Mouse (Mus musculus) liver, embryonic 11.5 days (tissue): ENCODE data around the gene Olfml2a. TPM values are rescaled to one million over a fixed set of nuclear protein-coding genes. Genes with fewer than 3 reads are reported as not detected.

Source experiments
- ATAC-seq: fragments of 200-750 bp; cut with Nextera tagmentation; replicated peaks from 2 replicates; pipeline ENCODE4 v1.8.0; 2017; ENCODE audit warnings: moderate number of reproducible peaks, mild to moderate bottlenecking, moderate TSS enrichment, moderate library complexity; ENCODE audit not compliant: low FRiP score
- DNase-seq: peaks from one replicate; pipeline ENCODE4 v3.0.0-alpha.2; 2017; ENCODE audit warnings: low spot score
- H3K27ac ChIP-seq: fragments of 300-500 bp; sonication (generic); 2 replicates; pipeline ENCODE4 v1.5.1; 2014; ENCODE audit warnings: mild to moderate bottlenecking, low read depth, low read length, control low read depth
- H3K27me3 ChIP-seq: fragments of 300-500 bp; sonication (generic); replicated peaks from 2 replicates; pipeline ENCODE4 v1.6.1; 2014; ENCODE audit warnings: low read length, mixed read lengths; ENCODE audit not compliant: control insufficient read depth, insufficient read depth
- H3K36me3 ChIP-seq: fragments of 300-500 bp; sonication (generic); 2 replicates; pipeline ENCODE4 v1.6.1; 2014; ENCODE audit warnings: mild to moderate bottlenecking, low read length, moderate library complexity, mixed read lengths; ENCODE audit not compliant: control insufficient read depth, insufficient read depth
- H3K4me1 ChIP-seq: fragments of 300-500 bp; sonication (generic); replicated peaks from 2 replicates; pipeline ENCODE4 v1.6.1; 2014; ENCODE audit warnings: low read length, mixed read lengths; ENCODE audit not compliant: control insufficient read depth, insufficient read depth
- H3K4me2 ChIP-seq: fragments of 300-500 bp; sonication (generic); 2 replicates; pipeline ENCODE4 v1.6.1; 2014; ENCODE audit warnings: mild to moderate bottlenecking, control low read depth, moderate library complexity
- H3K4me3 ChIP-seq: fragments of 300-500 bp; sonication (generic); 2 replicates; pipeline ENCODE4 v1.5.1; 2014; ENCODE audit warnings: low read depth, low read length, control low read depth
- H3K9ac ChIP-seq: fragments of 300-500 bp; sonication (generic); 2 replicates; pipeline ENCODE4 v1.6.1; 2014; ENCODE audit warnings: low read depth, low read length, control low read depth
- H3K9me3 ChIP-seq: fragments of 300-500 bp; sonication (generic); 2 replicates; pipeline ENCODE4 v1.6.1; 2016; ENCODE audit warnings: low read length, inconsistent platforms, mixed read lengths; ENCODE audit not compliant: control insufficient read depth
- WGBS: fragments of 180-500 bp; shearing (Covaris S2); extraction: QIAGEN DNeasy Blood & Tissue Kit; methylation state at CpG from one replicate; pipeline ENCODE4 v1.1.7; 2014; 5-methylcytosine and 5-hydroxymethylcytosine counted together
- polyA plus RNA-seq: library from polyadenylated mRNA; unstranded; fragments of >200 nt; fragmentation: Nextera tagmentation; extraction: Ambion mirVana; gene quantifications from 2 replicates; pipeline ENCODE4 v1.2.1, GENCODE M21; 2014

The Olfml2a gene
- polyA plus RNA-seq, 1 experiment from 2014 or later: 0.75 TPM

DNA sequence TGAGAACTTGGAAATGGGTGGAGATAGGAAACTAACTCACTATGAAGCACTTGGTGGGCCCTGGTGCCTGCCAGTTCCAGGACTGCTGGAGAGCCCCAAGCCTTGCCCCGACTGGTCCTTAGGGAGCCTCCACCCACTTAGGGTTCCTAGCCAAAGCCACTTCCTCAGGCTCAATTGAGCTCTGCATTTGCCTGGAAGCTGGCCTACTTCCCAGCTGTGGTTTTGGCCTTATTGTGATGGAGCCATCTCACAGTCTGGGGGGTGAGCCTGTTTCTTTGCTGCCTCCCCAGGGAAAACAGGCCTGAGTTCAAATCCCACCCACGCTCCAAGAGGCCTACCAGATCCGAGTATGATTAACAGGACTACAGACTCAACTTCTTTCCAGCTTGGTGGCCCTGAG is 54.8 kb downstream of the Olfml2a start:
- Histone ChIP-seq H3K4me1 (no peaks in the 10 kb centered on the region; the same call in 1 of the 2 replicates), H3K9ac (no peak overlapping the region), H3K27ac (no peak overlapping the region), H3K9me3 (peaks cover 9% of the 10 kb centered on the region), H3K4me3 (no peak overlapping the region), H3K27me3 (no peaks in the 10 kb centered on the region), H3K36me3 (no peaks in the 10 kb centered on the region), H3K4me2 (no peak overlapping the region)
- no peak for ATAC-seq
- 69% methylated on average over 3 of the region's 3 CpGs for WGBS
- DNase-seq: no peak

- WGBS: 76% methylated on average over 1 of the region's 1 CpGs
- ATAC-seq (no peak), DNase-seq (no peak)
- Histone ChIP-seq H3K36me3 (no peaks in the 10 kb centered on the region), H3K9me3 (peaks cover 9% of the 10 kb centered on the region), H3K4me3 (no peak overlapping the region), H3K4me2 (no peak overlapping the region), H3K4me1 (no peaks in the 10 kb centered on the region; the same call in 1 of the 2 replicates), H3K27ac (no peak overlapping the region), H3K27me3 (no peaks in the 10 kb centered on the region), H3K9ac (no peak overlapping the region)
These were observed 55.6 kb downstream of the Olfml2a start for GRCm38 (mm10) chr2:38987371-38987770.

- DNase-seq (no peak), ATAC-seq (no peak)
- peaks cover 9% of the 10 kb centered on the region for H3K9me3 ChIP-seq
- 81% methylated on average over 6 of the region's 6 CpGs for WGBS
- no peak overlapping the region for H3K4me3 ChIP-seq
- H3K27ac ChIP-seq: no peak overlapping the region
- no peak overlapping the region for H3K9ac ChIP-seq
- H3K36me3 ChIP-seq: no peaks in the 10 kb centered on the region
- no peak overlapping the region for H3K4me2 ChIP-seq
- no peaks in the 10 kb centered on the region; the same call in 1 of the 2 replicates for H3K4me1 ChIP-seq
- H3K27me3 ChIP-seq: no peaks in the 10 kb centered on the region
These were observed 56.2 kb downstream of the Olfml2a start for GRCm38 (mm10) chr2:38987803-38988510.

- H3K4me2 ChIP-seq: no peak overlapping the region
- H3K27ac ChIP-seq: no peak overlapping the region
- DNase-seq: no peak
These were observed 57.2 kb downstream of the Olfml2a start for GRCm38 (mm10) chr2:38988929-38989328.

DNA sequence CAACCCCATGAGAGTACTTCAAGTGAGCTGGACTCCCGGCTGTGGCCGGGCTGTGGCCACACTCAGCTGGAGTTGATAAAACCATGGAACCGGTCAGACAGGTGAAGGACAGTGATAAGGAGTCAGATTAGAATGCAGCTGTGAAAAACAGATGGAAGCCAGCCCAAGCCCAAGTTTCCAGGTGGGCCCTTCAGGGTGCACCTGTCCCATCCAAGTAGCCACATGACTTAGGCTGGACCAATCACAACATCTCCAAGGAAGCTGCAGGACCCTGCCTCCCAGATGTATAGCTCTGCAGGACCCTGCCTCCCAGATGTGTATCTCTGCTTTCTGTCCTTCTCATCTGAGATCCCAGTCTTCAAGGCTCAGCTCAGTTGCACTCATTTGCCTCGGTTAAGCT is 60.2 kb downstream of the Olfml2a start:
- no peak overlapping the region for H3K4me3 ChIP-seq
- 43% methylated on average over 4 of the region's 4 CpGs for WGBS
- no peak for ATAC-seq
- H3K27ac ChIP-seq: no peak overlapping the region
- no peak overlapping the region for H3K4me2 ChIP-seq
- no peaks in the 10 kb centered on the region; the same call in 1 of the 2 replicates for H3K4me1 ChIP-seq
- no peak overlapping the region for H3K9ac ChIP-seq
- H3K9me3 ChIP-seq: no peaks in the 10 kb centered on the region
- no peaks in the 10 kb centered on the region for H3K27me3 ChIP-seq
- no peak for DNase-seq
- H3K36me3 ChIP-seq: no peaks in the 10 kb centered on the region

More at GRCm38 (mm10) chr2:38988929-38989328, 57.2 kb downstream of the Olfml2a start:
- Histone ChIP-seq H3K27me3 (no peaks in the 10 kb centered on the region), H3K9me3 (peaks cover 4% of the 10 kb centered on the region), H3K4me1 (no peaks in the 10 kb centered on the region; the same call in 1 of the 2 replicates), H3K9ac (no peak overlapping the region), H3K36me3 (no peaks in the 10 kb centered on the region), H3K4me3 (no peak overlapping the region)
- peak; percentile 86 for ATAC-seq
- 70% methylated on average over 2 of the region's 2 CpGs for WGBS

DNA sequence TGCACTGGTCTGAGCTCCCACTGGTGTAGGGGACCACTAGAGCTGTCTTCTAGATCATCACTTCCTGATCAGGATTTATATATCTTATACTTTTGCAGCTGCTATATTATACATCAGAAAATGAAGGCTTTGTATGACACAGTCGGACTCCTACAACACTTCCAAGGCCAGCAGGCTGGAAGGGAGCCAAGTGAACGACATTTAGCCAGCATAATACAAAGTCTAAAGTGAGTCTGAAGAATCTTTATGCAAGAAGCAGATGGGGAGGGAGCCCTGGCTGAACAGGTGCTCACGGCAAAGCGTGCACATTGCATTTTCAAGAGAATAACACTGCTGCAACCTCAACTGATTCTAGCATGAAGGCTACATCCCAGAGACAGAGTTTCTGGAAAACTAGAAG is 60.7 kb downstream of the Olfml2a start:
- no peak for ATAC-seq
- no peak for DNase-seq
- Histone ChIP-seq H3K9ac (no peak overlapping the region), H3K36me3 (no peaks in the 10 kb centered on the region), H3K4me3 (no peak overlapping the region), H3K27ac (no peak overlapping the region), H3K27me3 (no peaks in the 10 kb centered on the region), H3K9me3 (no peaks in the 10 kb centered on the region), H3K4me1 (peaks cover 3% of the 10 kb centered on the region), H3K4me2 (no peak overlapping the region)
- WGBS: 71% methylated on average over 4 of the region's 4 CpGs

DNA sequence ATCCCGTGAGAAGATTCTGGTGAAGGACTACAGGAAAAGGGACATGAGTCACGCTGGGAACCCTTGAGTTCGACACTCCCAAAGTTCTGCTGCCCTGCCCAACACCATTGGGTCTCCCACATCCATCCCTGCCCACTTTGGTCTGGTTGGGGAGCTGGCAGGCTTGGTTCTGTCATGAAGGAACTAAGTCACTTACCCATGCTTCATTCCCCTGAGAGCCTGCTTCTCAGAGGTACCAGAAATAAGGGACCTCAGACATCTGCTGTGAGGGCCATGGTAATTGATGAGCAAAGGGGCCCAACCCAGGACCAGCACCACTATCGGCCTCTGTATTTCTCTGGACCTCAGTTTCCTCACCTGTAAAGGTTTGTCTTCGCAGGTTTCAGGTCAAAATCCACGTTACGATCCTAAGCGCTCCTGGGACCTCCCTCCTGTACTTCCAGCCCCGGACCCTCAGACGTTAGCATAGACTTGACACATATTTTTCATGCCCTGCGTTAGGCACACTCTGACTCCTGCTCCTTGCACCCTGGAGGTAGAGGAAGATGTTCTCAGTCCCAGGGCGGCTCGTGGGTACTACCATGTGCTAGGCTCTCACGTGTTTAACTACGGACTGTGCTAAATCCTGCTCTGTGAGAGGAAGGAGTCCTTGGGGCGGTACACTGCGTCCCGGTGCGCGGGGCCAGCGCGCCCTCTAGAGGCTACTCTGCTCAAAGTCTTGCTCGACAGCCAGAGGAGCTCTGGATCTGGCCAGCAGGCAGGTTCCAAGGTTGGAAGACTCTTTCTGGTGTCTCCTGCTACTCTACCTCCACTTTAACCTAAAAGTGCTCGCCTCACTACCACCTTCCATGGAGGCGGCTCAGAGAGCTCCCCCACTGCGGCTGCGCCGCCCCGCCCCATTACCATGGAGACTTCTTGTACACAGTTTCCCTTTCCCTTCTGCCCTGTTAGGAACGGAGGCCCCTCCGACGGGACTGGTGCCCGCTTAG is 65.9 kb downstream of the Olfml2a start, which contains the start of gene Wdr38:
Gene Wdr38, plus strand, starts transcription at position 91 of the 989 bp plus-strand sequence.
- H3K27ac ChIP-seq: no peak within 1 kb of the TSS
- H3K36me3 ChIP-seq: peaks cover 29% of the 10 kb centered on the region
- H3K9me3 ChIP-seq: no peaks in the 10 kb centered on the region
- H3K4me3 ChIP-seq: peak within 1 kb of the TSS; percentile 53
- H3K27me3 ChIP-seq: no peaks in the 10 kb centered on the region
- H3K4me1 ChIP-seq: peaks cover 21% of the 10 kb centered on the region
- DNase-seq: peak; percentile 86
- WGBS: 11% methylated on average over 33 of the region's 33 CpGs
- H3K9ac ChIP-seq: peak within 1 kb of the TSS; percentile 43
- peak; percentile 86 for ATAC-seq
- H3K4me2 ChIP-seq: peak within 1 kb of the TSS; percentile 72

DNA sequence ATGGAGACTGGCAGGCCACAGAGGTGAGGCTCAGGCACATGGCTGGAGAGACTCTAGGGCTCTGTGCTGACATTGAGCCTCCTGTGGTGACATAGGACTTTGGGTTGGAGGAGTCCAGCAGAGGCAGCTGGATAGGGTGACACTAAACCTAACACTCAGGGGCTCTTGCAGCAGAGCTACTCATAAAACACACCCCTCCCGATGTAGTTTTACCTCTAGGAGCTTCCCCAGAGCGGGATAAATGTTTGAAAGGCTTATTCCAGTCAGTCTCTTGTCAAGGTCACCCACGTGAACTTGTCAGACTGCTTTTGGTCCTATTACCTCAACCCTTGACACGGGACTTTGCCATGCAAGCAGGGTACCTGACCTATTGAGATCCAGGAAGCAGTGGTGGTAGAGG is 67.6 kb downstream of the Olfml2a start:
- peak overlapping the region; percentile 57 for H3K27ac ChIP-seq
- H3K9me3 ChIP-seq: no peaks in the 10 kb centered on the region
- H3K4me3 ChIP-seq: no peak overlapping the region
- ATAC-seq (no peak), DNase-seq (no peak)
- peaks cover 33% of the 10 kb centered on the region for H3K4me1 ChIP-seq
- peaks cover 41% of the 10 kb centered on the region for H3K36me3 ChIP-seq
- no peaks in the 10 kb centered on the region for H3K27me3 ChIP-seq
- 49% methylated on average over 4 of the region's 4 CpGs for WGBS
- no peak overlapping the region for H3K4me2 ChIP-seq
- H3K9ac ChIP-seq: no peak overlapping the region
